In genomic region chr6:83582938-83583270, GRCm38 (mm10) we compare ENCODE assay signal across 8 mouse cellular contexts. TPM values are rescaled to one million over a fixed set of nuclear protein-coding genes. Genes with fewer than 3 reads are reported as not detected.
DNase-seq lines count a peak whose midpoint lies in the region; ATAC-seq and TF ChIP-seq lines count a peak whose summit lies in the region.

No protein-coding gene starts in this region.

- TF ChIP-seq CTCF in midbrain, postnatal 0 days (IDR thresholded peaks at IDR 0.05) = peak; percentile 91

- intact Hi-C loops in heart, postnatal 36 days (cut with DNase I) = loop anchor here (1.0 kb wide), 2 partner anchors 33 to 90 kb away; no protein-coding TSS in a partner anchor
- intact Hi-C loops in left cerebral cortex, postnatal 10 days (cut with DNase I) = loop anchor here (2.0 kb wide), 1 partner anchor 90 kb away; no protein-coding TSS in a partner anchor

- no peaks in the 10 kb centered on the region for H3K9me3 ChIP-seq in embryonic facial prominence, embryonic 10.5 days
- no peaks in the 10 kb centered on the region for H3K9me3 ChIP-seq in midbrain, postnatal 0 days (ENCODE audit: low read length)

- peaks cover 37% of the 10 kb centered on the region for H3K27me3 ChIP-seq in embryonic facial prominence, embryonic 10.5 days (replicated peaks; ENCODE audit: low read depth, poor library complexity, severe bottlenecking)
- H3K27me3 ChIP-seq in midbrain, postnatal 0 days (ENCODE audit: insufficient read depth, low read length) = no peaks in the 10 kb centered on the region

- peak overlapping the region; percentile 13; the same call in 1 of the 2 replicates for H3K4me3 ChIP-seq in embryonic facial prominence, embryonic 10.5 days
- no peak overlapping the region for H3K4me3 ChIP-seq in midbrain, postnatal 0 days (ENCODE audit: low read depth, low read length)

- DNase-seq in layer of hippocampus, postnatal 10 days (ENCODE audit: low spot score in 2 of 2) = peak; percentile 39 to 55
- no peak for DNase-seq in layer of hippocampus, adult 9-10 months (ENCODE audit: low spot score)
- peak; percentile 88 for DNase-seq in NIH3T3 (ENCODE audit: low read depth)
- peak; percentile 54 for DNase-seq in embryonic facial prominence, embryonic 10.5 days (ENCODE audit: low spot score)
- peak; percentile 24 to 37 for DNase-seq in heart, postnatal 36 days
- peak; percentile 27 to 38 for DNase-seq in left cerebral cortex, postnatal 10 days (ENCODE audit: extremely low spot score in 1 of 2, low spot score in 2 of 2)
- peak; percentile 91 for DNase-seq in midbrain, postnatal 0 days (ENCODE audit: low spot score)
- peak; percentile 36 for DNase-seq in thymus, postnatal 25 days

- H3K27ac ChIP-seq in embryonic facial prominence, embryonic 10.5 days (replicated peaks) = no peak overlapping the region
- H3K27ac ChIP-seq in midbrain, postnatal 0 days (ENCODE audit: low read depth, low read length) = no peak overlapping the region

- peaks cover 5% of the 10 kb centered on the region; the same call in 1 of the 2 replicates for H3K4me1 ChIP-seq in embryonic facial prominence, embryonic 10.5 days
- H3K4me1 ChIP-seq in midbrain, postnatal 0 days (ENCODE audit: insufficient read depth, low read length) = no peaks in the 10 kb centered on the region

- 3% methylated on average over 6 of the region's 6 CpGs for WGBS in embryonic facial prominence, embryonic 10.5 days
- WGBS in midbrain, postnatal 0 days = 2% methylated on average over 6 of the region's 6 CpGs

- no peak overlapping the region for H3K4me2 ChIP-seq in midbrain, postnatal 0 days (ENCODE audit: low read depth, low read length, poor library complexity, severe bottlenecking)

- H3K36me3 ChIP-seq in embryonic facial prominence, embryonic 10.5 days (replicated peaks) = no peaks in the 10 kb centered on the region
- H3K36me3 ChIP-seq in midbrain, postnatal 0 days (ENCODE audit: insufficient read depth, low read length) = no peaks in the 10 kb centered on the region

- no peak overlapping the region for H3K9ac ChIP-seq in midbrain, postnatal 0 days (replicated peaks; ENCODE audit: low read length, poor library complexity, severe bottlenecking)

- peak; percentile 69; the same call in 1 of the 2 replicates for ATAC-seq in midbrain, postnatal 0 days (ENCODE audit: low FRiP score)

RNA-seq across cellular contexts. Expression of gene Stambp, which starts 10.4 kb away (rescaled TPM):
- 10 to 100 TPM; 38.7 to 39.0 TPM for total RNA-seq in layer of hippocampus, postnatal 10 days (2021)
- polyA plus RNA-seq in embryonic facial prominence, embryonic 10.5 days (2016; fragmentation: Nextera tagmentation; extraction: Ambion mirVana) = 14.6 and 16.6 TPM in 2 replicates
- total RNA-seq in heart, postnatal 36 days (2021) = 10 to 100 TPM; 11.9 to 13.8 TPM
- 10 to 100 TPM; 38.3 to 39.8 TPM for total RNA-seq in left cerebral cortex, postnatal 10 days (2021)
- total RNA-seq in midbrain, postnatal 0 days (2014; rRNA removed) = 17.4 and 18.3 TPM in 2 replicates
- 72.2 and 75.5 TPM in 2 replicates for polyA plus RNA-seq in midbrain, postnatal 0 days (2015; fragmentation: Nextera tagmentation; extraction: Ambion mirVana)

RNA-seq across cellular contexts. Expression of gene Actg2, which starts 46.8 kb away (rescaled TPM):
- under 1 TPM; 0.55 to 0.98 TPM for total RNA-seq in layer of hippocampus, postnatal 10 days (2021)
- 1.1 and 1.2 TPM in 2 replicates for polyA plus RNA-seq in embryonic facial prominence, embryonic 10.5 days (2016; fragmentation: Nextera tagmentation; extraction: Ambion mirVana)
- 1 to 10 TPM; 1.5 to 2.4 TPM for total RNA-seq in heart, postnatal 36 days (2021)
- total RNA-seq in left cerebral cortex, postnatal 10 days (2021) = 1 to 10 TPM in 1 of 2 experiments, under 1 TPM in 1; 0.87 to 1.0 TPM
- 1.6 and 2.0 TPM in 2 replicates for total RNA-seq in midbrain, postnatal 0 days (2014; rRNA removed)
- 1.6 and 1.8 TPM in 2 replicates for polyA plus RNA-seq in midbrain, postnatal 0 days (2015; fragmentation: Nextera tagmentation; extraction: Ambion mirVana)
